Mouse (Mus musculus): ENCODE measurements around the gene Rab3il1.

DNA sequence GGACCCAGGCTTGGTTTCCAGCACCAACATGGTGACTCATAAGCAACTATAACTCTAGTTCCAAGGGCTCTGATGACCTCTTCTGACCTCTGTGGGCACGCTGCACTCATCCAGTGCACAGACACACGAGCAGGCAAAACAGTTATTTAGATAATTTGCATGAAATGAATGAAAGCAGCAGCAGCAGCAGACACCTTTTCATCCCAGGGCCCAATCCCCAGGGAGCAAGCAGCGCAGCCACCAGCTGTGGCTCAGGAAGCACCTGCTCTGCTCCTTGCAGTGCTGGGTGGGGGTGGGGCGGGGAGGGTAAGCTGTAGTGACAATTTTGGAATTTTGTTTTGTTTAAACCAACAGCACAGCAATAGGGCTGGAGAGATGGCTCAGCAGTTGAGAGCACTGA lies 70.4 kb downstream of the Rab3il1 start:
- TF ChIP-seq CTCF (IDR thresholded peaks at IDR 0.05; ENCODE audit: insufficient read depth, low read length), result no peak
- TF ChIP-seq POLR2A (IDR thresholded peaks at IDR 0.05; ENCODE audit: borderline replicate concordance, extremely low read depth, low read depth, low read length), result no peak
